In genomic region chr17:32099943-32100586, GRCm38 (mm10) we compare ENCODE assay signal across 8 mouse cellular contexts.
DNase-seq lines count a peak whose midpoint lies in the region; ATAC-seq and TF ChIP-seq lines count a peak whose summit lies in the region.

No protein-coding gene starts in this region.

- 1% methylated on average over 44 of the region's 44 CpGs for WGBS in embryonic facial prominence, embryonic 12.5 days
- WGBS in heart, postnatal 0 days: 0% methylated on average over 40 of the region's 44 CpGs

- no peak overlapping the region for H3K27ac ChIP-seq in embryonic facial prominence, embryonic 12.5 days
- no peak overlapping the region for H3K27ac ChIP-seq in heart, postnatal 0 days (ENCODE audit: low read depth)

- no peaks in the 10 kb centered on the region for H3K9me3 ChIP-seq in embryonic facial prominence, embryonic 12.5 days
- no peaks in the 10 kb centered on the region for H3K9me3 ChIP-seq in heart, postnatal 0 days (replicated peaks; ENCODE audit: control insufficient read depth, low read length)

- H3K4me3 ChIP-seq in embryonic facial prominence, embryonic 12.5 days: peak overlapping the region; percentile 49
- peak overlapping the region; percentile 50 for H3K4me3 ChIP-seq in heart, postnatal 0 days (ENCODE audit: low read depth, low read length)

- H3K4me2 ChIP-seq in embryonic facial prominence, embryonic 12.5 days (replicated peaks): peak overlapping the region; percentile 91
- H3K4me2 ChIP-seq in heart, postnatal 0 days (ENCODE audit: low read depth, low read length): peak overlapping the region; percentile 83

- peaks cover 8% of the 10 kb centered on the region; the same call in 1 of the 2 replicates for H3K4me1 ChIP-seq in embryonic facial prominence, embryonic 12.5 days
- peaks cover 9% of the 10 kb centered on the region for H3K4me1 ChIP-seq in heart, postnatal 0 days (ENCODE audit: control insufficient read depth, insufficient read depth)

- peaks cover 29% of the 10 kb centered on the region for H3K27me3 ChIP-seq in embryonic facial prominence, embryonic 12.5 days
- H3K27me3 ChIP-seq in heart, postnatal 0 days (ENCODE audit: control insufficient read depth, insufficient read depth, low read length): peaks cover 10% of the 10 kb centered on the region

- TF ChIP-seq EP300 in heart, postnatal 0 days (IDR thresholded peaks at IDR 0.05; ENCODE audit: low read depth): no peak

- DNase-seq in right cerebral cortex, postnatal 4 days: peak; percentile 50
- no peak for DNase-seq in right cerebral cortex, postnatal 14 days
- DNase-seq in heart, postnatal 0 days (ENCODE audit: low spot score): no peak
- DNase-seq in kidney, postnatal 36 days: peak; percentile 90 to 95
- DNase-seq in spleen, postnatal 4 days (ENCODE audit: low spot score in 2 of 2): peak; percentile 71 to 80
- no peak for DNase-seq in layer of hippocampus, adult 9-10 months (ENCODE audit: low spot score)

- ATAC-seq in embryonic facial prominence, embryonic 12.5 days (ENCODE audit: insufficient number of reproducible peaks, insufficient read depth, low FRiP score, low TSS enrichment): peak; percentile 65
- peak; percentile 79 for ATAC-seq in heart, postnatal 0 days (ENCODE audit: insufficient read depth, low read depth)
- peak; percentile 77 for ATAC-seq in megakaryocyte progenitor cell, adult 5-6 weeks (replicated peaks; ENCODE audit: poor library complexity)

- H3K9ac ChIP-seq in embryonic facial prominence, embryonic 12.5 days: peak overlapping the region; percentile 40
- peak overlapping the region; percentile 42; the same call in 1 of the 2 replicates for H3K9ac ChIP-seq in heart, postnatal 0 days (replicated peaks; ENCODE audit: low read depth, low read length)

- no peaks in the 10 kb centered on the region for H3K36me3 ChIP-seq in embryonic facial prominence, embryonic 12.5 days
- H3K36me3 ChIP-seq in heart, postnatal 0 days (replicated peaks; ENCODE audit: control insufficient read depth, insufficient read depth, low read length): no peaks in the 10 kb centered on the region

- TF ChIP-seq CTCF in heart, postnatal 0 days (IDR thresholded peaks at IDR 0.05; ENCODE audit: low read depth): no peak

Comparison
In these comparisons a context has a peak if more than half of its experiments do, and no peak if none do; other contexts are left out.
1. DNase-seq: peak in right cerebral cortex, postnatal 4 days (single experiment), kidney, postnatal 36 days (2 of 2) and spleen, postnatal 4 days (2 of 2); none in right cerebral cortex, postnatal 14 days (single experiment), heart, postnatal 0 days (single experiment) and layer of hippocampus, adult 9-10 months (single experiment).
2. Peak in every context shown above with its lines, with median percentiles within 50 percentile points of each other: ATAC-seq.